Mouse (Mus musculus) 3T3-L1 (cell line): Measurements from ENCODE around the gene Vmn2r7.
"Not testable (repeated sequence)": the region's sequence is repeated elsewhere in the genome, so short reads cannot be mapped to it uniquely, and the experiment has no call there.

Source experiments
- DNase-seq: peaks from one replicate; pipeline ENCODE4 v3.0.0-alpha.2; 2015; ENCODE audit warnings: low read depth, low spot score

Gene Vmn2r7

DNA sequence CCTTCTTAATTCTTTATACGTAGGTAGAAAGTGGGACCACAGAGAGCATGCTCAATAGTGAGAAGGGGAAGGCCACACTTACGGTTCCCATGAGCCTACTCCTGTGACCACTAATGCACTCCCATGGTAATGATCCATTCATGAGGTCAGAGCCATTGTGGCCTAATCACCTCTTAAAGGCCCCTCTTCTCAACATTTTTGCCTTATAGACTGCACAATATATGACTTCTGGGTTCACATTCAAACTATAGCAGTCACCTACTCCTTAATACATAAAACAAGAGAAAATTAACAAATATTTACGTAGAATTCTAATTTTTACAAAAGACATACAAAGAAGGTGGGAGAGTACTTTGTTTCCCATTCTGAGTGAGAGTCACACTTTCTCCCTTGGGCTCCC, at the start of gene Vmn2r7:
Gene Vmn2r7, minus strand, starts transcription at position 101 of the 400 bp plus-strand sequence.
- DNase-seq, result not testable (repeated sequence)

DNA sequence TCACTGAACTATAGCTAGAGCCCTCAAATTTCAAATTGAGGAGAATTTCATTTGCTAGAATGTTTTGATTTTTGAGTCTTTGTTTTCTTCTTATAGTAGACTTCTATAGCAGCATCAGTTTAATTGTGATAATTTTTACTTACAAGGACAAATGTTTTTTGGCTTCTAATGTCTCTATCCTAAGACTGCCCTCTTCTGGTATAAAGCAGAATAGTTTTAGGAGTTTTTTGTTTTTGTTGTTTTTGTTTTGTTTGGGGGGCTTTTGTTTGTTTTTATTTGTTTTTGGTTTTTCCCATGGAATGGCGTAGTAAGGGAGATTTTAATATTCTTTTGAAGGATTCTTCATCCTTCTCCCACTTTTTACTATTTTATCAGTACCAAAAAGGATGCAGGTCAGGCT, 45.2 kb upstream of the Vmn2r7 start:
- DNase-seq, result no peak

- no peak for DNase-seq
These were observed 33.8 kb upstream of the Vmn2r7 start for GRCm38 (mm10) chr3:64878199-64878977.

GRCm38 (mm10) chr3:64876669-64877068, 32.1 kb upstream of the Vmn2r7 start:
- peak; percentile 46 for DNase-seq

DNA sequence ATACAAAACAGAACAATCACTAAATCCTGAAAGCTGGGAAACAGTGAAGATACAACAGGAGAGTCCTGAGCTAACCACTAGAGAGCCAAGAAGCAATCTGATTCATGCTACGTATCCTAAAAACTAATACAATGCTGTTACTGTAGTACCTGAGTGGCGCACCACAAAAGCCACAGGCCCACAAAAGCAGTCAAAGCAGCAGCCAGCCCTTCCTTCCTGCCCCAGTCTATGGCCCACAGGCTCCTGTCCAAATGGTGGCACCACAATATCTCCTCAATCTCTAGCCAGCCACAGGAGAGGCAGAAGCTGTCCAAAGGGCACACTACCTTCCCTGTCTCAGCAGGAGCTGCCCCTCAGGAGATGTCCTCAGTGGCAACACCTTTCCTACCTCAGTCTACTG, 1.7 kb downstream of the Vmn2r7 start:
- no peak for DNase-seq

- DNase-seq, result peak; percentile 83
These were observed 2.3 kb downstream of the Vmn2r7 start for GRCm38 (mm10) chr3:64842299-64842698.

- DNase-seq, result no peak
These were observed 13.4 kb downstream of the Vmn2r7 start for GRCm38 (mm10) chr3:64831134-64831533.

DNA sequence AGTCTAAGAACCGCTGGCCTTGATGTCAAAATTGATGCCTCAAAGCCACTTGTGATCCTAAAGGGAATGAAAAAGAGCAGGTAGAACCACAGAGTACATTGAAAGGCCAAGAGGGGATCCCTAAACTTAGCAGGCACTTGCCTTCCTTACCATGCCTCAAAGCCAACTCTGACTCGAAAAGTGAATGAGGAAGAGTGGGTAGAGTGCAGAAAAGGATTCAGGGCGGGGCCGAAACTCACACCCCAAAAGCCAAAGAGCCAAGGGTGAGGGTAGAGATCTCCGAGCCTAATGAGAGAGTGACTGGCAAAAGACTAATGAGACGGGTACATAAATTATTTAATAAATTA, 53.3 kb downstream of the Vmn2r7 start:
- DNase-seq, result no peak

DNA sequence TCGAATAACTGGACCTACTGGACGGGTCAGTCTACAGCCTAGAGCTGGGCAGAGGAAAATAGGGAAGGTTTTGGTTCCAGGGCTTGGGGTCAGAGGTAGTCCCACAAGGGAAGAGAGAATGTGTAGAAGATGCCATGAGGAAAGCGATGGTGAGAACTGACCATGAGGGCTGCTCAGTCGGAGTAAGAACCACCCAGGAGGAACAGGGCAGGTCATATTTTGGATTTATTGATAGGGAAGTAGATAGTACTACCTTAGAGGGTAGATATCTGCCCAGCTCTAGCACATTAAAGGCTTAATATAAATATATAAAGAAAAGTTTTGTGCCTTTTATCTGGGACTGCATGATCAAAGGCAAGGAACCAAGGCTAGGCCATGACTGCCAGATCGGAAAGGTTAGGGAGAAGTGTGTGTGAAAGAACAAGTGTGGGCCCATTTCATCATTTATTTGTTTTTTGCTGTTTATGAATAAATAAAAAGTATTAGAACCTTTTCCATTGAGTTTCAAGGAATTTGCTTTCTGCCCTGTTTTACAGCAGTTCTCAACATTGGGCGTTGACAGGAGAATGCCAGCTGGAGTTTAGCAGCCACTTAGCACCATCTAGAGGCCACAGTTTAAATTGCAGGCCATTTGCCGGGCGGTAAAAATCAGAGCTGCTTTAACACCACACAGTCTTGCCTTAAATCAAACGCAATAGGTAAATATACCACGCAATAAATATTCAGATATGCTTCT, 53.9 kb downstream of the Vmn2r7 start:
- DNase-seq, result peak; percentile 81

- no peak for DNase-seq
These were observed 61.7 kb downstream of the Vmn2r7 start for GRCm38 (mm10) chr3:64782901-64783300.

DNA sequence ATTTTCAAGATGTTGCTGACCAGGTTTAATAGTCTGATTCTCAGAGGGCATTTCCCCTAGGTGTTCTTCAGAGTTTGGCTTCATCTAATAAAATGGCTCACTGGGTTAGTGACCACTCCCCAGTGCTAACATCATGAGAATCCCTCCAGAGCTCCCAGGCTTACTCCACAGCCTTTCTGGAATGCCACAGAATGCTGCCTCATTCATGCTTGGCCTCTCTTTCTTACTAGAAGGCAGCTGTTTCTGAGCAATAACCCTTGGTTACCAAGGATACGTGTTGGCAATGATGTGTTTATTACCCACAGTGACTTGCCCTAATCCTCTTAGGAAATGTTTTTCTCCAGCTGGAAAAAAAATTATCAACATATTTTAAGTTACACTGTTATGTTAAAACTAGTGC, 72.4 kb downstream of the Vmn2r7 start:
- peak; percentile 11 for DNase-seq

DNA sequence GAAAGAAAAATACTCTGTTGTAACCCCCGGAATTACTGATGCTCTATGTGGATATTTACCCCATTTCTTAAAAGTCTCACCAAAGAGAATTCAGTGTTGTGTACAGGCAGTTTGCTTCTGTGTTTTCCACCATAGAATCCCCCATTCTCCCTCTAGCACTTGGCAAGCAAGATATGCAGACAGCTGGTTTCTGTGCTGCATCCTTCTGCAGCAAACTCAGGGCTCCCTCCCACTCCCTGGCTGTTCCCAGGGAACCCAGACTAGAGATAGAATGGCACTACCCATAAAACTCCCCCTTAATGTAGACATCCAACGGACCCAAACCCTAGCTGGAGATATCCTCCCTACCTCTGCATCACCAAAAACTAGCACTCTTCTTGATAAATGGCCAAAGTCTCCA, 88.4 kb downstream of the Vmn2r7 start:
- no peak for DNase-seq

- DNase-seq, result not testable (repeated sequence)
These were observed 117.2 kb downstream of the Vmn2r7 start for GRCm38 (mm10) chr3:64727187-64727970.

DNA sequence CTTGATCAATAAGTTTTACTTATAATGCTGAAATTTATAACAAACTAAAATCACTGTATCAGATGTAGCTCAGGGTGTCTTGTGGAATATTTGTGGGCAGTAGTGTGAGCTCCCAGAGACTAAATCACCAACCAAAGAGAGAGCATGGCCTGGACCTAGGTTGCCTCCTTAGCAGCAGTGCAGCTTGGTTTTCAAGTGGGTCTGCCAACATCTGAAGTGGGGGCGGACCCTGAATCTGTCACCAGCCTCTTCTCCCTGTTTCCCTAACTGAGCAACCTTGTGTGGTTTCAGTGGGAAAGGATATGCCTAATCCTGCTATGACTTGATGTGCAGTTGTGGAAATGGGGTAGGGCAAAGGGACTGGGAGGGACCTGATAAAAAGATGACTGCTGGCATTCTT, 118.8 kb downstream of the Vmn2r7 start:
- DNase-seq, result not testable (repeated sequence)

- DNase-seq, result not testable (repeated sequence)
These were observed 168.5 kb downstream of the Vmn2r7 start for GRCm38 (mm10) chr3:64676069-64676468.
